Mouse (Mus musculus) ES-E14 (cell line): ENCODE results near the gene Kif26b. TPM values are rescaled to one million over a fixed set of nuclear protein-coding genes. Genes with fewer than 3 reads are reported as not detected.

ENCODE experiments used
- DNase-seq: peaks from one replicate; pipeline ENCODE4 v3.0.0-alpha.2; 2013; ENCODE audit warnings: low read depth, low spot score
- H3K27ac ChIP-seq: 2 replicates; pipeline ENCODE4 v1.5.1; 2012; ENCODE audit warnings: low read depth, mild to moderate bottlenecking, low read length, moderate library complexity, mixed read lengths; ENCODE audit not compliant: poor library complexity, insufficient read depth, severe bottlenecking
- H3K36me3 ChIP-seq: 2 replicates; pipeline ENCODE4 v1.6.1; 2012; ENCODE audit warnings: mild to moderate bottlenecking, low read length, moderate library complexity, mixed read lengths; ENCODE audit not compliant: control insufficient read depth, poor library complexity, insufficient read depth, severe bottlenecking
- H3K4me1 ChIP-seq, 2 experiments: fragments of 150-350 bp in 1 of 2; sonication (generic) in 1 of 2; 2 replicates each; pipeline ENCODE4 v1.6.1; 2012; ENCODE audit warnings: low read length in 2 of 2, mild to moderate bottlenecking in 1 of 2, mixed read lengths in 1 of 2; ENCODE audit not compliant: control insufficient read depth in 2 of 2, insufficient read depth in 2 of 2, poor library complexity in 1 of 2
- H3K4me3 ChIP-seq, 2 experiments: fragments of 150-350 bp in 1 of 2; sonication (generic) in 1 of 2; 2 replicates each; pipeline ENCODE4 v1.5.1; 2012; ENCODE audit warnings: low read length in 2 of 2, low read depth in 1 of 2, mild to moderate bottlenecking in 1 of 2, mixed read lengths in 1 of 2; ENCODE audit not compliant: insufficient read depth in 1 of 2, poor library complexity in 1 of 2, severe bottlenecking in 1 of 2
- H3K9ac ChIP-seq: 2 replicates; pipeline ENCODE4 v1.6.1; 2012; ENCODE audit warnings: low read depth, mild to moderate bottlenecking, low read length, mixed read lengths; ENCODE audit not compliant: poor library complexity, insufficient read depth, severe bottlenecking
- H3K9me3 ChIP-seq: fragments of 150-350 bp; sonication (generic); 2 replicates; pipeline ENCODE4 v1.6.1; 2012; ENCODE audit warnings: low read depth, mild to moderate bottlenecking, low read length; ENCODE audit not compliant: control insufficient read depth, insufficient read depth
- CHD2 ChIP-seq: IDR thresholded peaks from 2 replicates; pipeline ENCODE4 v1.6.1; 2014; ENCODE audit warnings: mild to moderate bottlenecking, low read depth, low read length, inconsistent platforms
- HCFC1 ChIP-seq: IDR thresholded peaks from 2 replicates; pipeline ENCODE4 v1.6.1; 2012; ENCODE audit warnings: low read length, inconsistent platforms, borderline replicate concordance; ENCODE audit not compliant: insufficient read depth
- MAFK ChIP-seq: IDR thresholded peaks from 2 replicates; pipeline ENCODE4 v1.6.1; 2014; ENCODE audit warnings: mild to moderate bottlenecking, low read depth, low read length, inconsistent platforms; ENCODE audit not compliant: insufficient read depth
- ZC3H11A ChIP-seq: IDR thresholded peaks from 2 replicates; pipeline ENCODE4 v1.6.1; 2012; ENCODE audit warnings: low read depth, mild to moderate bottlenecking, inconsistent platforms, low read length, borderline replicate concordance
- ZNF384 ChIP-seq: IDR thresholded peaks from 2 replicates; pipeline ENCODE4 v1.6.1; 2012; ENCODE audit warnings: low read depth, low read length, inconsistent platforms
- in situ Hi-C, 2 experiments: fragments of 600-800 bp; cut with MboI; formaldehyde crosslinking; loops; one replicate each; pipeline ENCODE4 v1.15.1; 2025; ENCODE audit warnings: low sequenced_read_pairs in 2 of 2, inconsistent platforms in 1 of 2; ENCODE audit not compliant: unreplicated experiment in 2 of 2
- total RNA-seq: library from RNA; depleted of rRNA; stranded (reverse); fragments of 300-350 nt; gene quantifications from 2 replicates; pipeline ENCODE4 v1.2.3, GENCODE M21; 2012

The Kif26b gene
- total RNA-seq, 1 experiment = 0.94 TPM

DNA sequence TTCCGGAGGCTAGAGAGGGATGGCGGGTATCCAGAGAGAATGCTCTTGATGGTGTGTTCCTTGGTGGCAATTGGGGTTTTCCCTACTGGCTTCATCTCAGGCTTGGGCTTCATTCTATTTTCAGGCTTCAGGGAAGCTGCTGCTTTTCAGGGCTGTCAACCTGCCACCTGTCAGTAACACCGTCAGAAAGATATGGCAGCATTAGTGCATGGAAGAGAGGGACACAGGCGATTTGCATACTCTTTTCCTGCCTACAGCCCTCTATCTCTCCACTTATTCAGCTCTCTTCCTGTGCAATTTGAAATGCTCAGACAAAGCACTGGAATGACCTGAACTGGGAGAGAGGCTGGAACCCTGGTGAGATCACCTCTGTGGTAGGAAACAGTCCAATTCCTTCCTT, 117.7 kb downstream of the Kif26b start:
- no peaks in the 10 kb centered on the region for H3K36me3 ChIP-seq
- no peak overlapping the region for H3K4me3 ChIP-seq
- H3K9me3 ChIP-seq = no peaks in the 10 kb centered on the region
- H3K4me1 ChIP-seq = no peaks in the 10 kb centered on the region
- H3K27ac ChIP-seq = no peak overlapping the region
- in situ Hi-C loops = no loop called here
- no peak overlapping the region for H3K9ac ChIP-seq
- TF ChIP-seq ZNF384 = no peak
- DNase-seq = no peak

- Histone ChIP-seq H3K9ac (no peak overlapping the region), H3K36me3 (no peaks in the 10 kb centered on the region), H3K4me3 (no peak overlapping the region), H3K27ac (no peak overlapping the region), H3K4me1 (no peaks in the 10 kb centered on the region), H3K9me3 (no peaks in the 10 kb centered on the region)
- DNase-seq = no peak
- no peak for TF ChIP-seq CHD2
- no peak for TF ChIP-seq ZNF384
- no peak for TF ChIP-seq MAFK
- no peak for TF ChIP-seq ZC3H11A
- no peak for TF ChIP-seq HCFC1
- in situ Hi-C loops = no loop called here
These were observed 126.6 kb downstream of the Kif26b start for GRCm38 (mm10) chr1:178655525-178655924.

DNA sequence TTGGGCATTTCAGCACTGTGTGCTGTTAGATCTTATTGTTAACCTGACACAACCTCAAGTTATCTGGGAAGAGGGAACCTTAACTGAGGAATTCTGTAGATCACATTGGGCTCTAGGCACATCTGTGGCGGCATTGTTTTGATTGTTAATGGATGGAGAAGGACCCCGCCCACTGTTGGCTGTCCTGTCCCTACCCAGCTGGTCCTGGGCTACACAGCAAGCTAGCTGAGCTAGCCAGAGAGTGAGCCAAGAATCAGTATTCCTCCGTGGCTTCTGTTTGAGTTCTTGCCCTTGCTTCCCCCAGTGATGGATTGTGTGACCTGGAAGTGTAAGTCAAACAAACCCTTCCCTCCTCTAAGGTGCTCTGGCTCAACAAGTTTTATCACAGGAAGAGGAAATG, 132.1 kb downstream of the Kif26b start:
- no peak for DNase-seq
- TF ChIP-seq MAFK = no peak
- TF ChIP-seq ZNF384 = no peak
- no peak for TF ChIP-seq HCFC1
- no peak for TF ChIP-seq ZC3H11A
- no peak for TF ChIP-seq CHD2
- Histone ChIP-seq H3K9ac (no peak overlapping the region), H3K27ac (no peak overlapping the region), H3K4me3 (no peak overlapping the region), H3K36me3 (no peaks in the 10 kb centered on the region), H3K4me1 (no peaks in the 10 kb centered on the region; a peak in 1 of 4 replicates), H3K9me3 (no peaks in the 10 kb centered on the region)
- in situ Hi-C loops = no loop called here

DNA sequence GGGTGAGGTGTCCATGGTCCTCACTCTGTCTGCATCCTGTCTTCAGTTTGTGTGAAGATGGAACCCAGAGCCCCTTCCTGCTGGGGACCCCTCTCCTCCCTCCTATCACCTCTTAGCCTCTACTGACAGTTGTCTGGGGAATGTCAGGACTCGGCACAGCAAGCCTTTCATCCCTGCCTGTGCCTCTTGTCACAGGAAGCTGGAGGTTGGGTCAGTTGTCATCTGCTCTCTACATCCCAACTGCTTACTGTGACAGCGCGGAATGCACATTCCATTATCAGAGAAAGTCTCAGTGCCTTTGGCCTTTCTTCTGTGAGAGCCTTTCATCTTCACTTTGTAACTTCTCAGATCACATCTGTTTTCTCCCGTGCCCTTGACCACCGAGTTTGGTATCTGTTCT, 132.6 kb downstream of the Kif26b start:
- no peaks in the 10 kb centered on the region for H3K36me3 ChIP-seq
- in situ Hi-C loops = no loop called here

GRCm38 (mm10) chr1:178663539-178663938, 134.6 kb downstream of the Kif26b start:
- Histone ChIP-seq H3K4me1 (no peaks in the 10 kb centered on the region; a peak in 1 of 4 replicates), H3K9me3 (no peaks in the 10 kb centered on the region), H3K9ac (no peak overlapping the region), H3K27ac (no peak overlapping the region), H3K4me3 (no peak overlapping the region), H3K36me3 (no peaks in the 10 kb centered on the region)
- no peak for TF ChIP-seq MAFK
- no peak for TF ChIP-seq ZNF384
- no peak for TF ChIP-seq HCFC1
- no peak for TF ChIP-seq CHD2
- TF ChIP-seq ZC3H11A = no peak
- in situ Hi-C loops = no loop called here
- DNase-seq = no peak

More for the DNA sequence above, 132.6 kb downstream of the Kif26b start:
- Histone ChIP-seq H3K4me1 (no peaks in the 10 kb centered on the region; a peak in 1 of 4 replicates), H3K9me3 (no peaks in the 10 kb centered on the region), H3K4me3 (no peak overlapping the region), H3K27ac (no peak overlapping the region), H3K9ac (no peak overlapping the region)
- TF ChIP-seq MAFK = no peak
- DNase-seq = no peak
